Mouse (Mus musculus) central nervous system, embryonic 18 days (tissue): ENCODE measurements around the gene Tor1aip2. TPM values are rescaled to one million over a fixed set of nuclear protein-coding genes. Genes with fewer than 3 reads are reported as not detected.

Experiments
- polyA plus RNA-seq: library from polyadenylated mRNA; depleted of rRNA; stranded (reverse); fragments of >200 nt; gene quantifications from 2 replicates; pipeline ENCODE4 v1.2.3, GENCODE M21; 2012; rRNA removed

Gene Tor1aip2
- 46.9 and 52.0 TPM in 2 replicates for polyA plus RNA-seq

GRCm38 (mm10) chr1:156035269-156035929 lies at the start of gene Tor1aip2:
Tor1aip2 (plus strand) TSS chr1:156035403.

DNA sequence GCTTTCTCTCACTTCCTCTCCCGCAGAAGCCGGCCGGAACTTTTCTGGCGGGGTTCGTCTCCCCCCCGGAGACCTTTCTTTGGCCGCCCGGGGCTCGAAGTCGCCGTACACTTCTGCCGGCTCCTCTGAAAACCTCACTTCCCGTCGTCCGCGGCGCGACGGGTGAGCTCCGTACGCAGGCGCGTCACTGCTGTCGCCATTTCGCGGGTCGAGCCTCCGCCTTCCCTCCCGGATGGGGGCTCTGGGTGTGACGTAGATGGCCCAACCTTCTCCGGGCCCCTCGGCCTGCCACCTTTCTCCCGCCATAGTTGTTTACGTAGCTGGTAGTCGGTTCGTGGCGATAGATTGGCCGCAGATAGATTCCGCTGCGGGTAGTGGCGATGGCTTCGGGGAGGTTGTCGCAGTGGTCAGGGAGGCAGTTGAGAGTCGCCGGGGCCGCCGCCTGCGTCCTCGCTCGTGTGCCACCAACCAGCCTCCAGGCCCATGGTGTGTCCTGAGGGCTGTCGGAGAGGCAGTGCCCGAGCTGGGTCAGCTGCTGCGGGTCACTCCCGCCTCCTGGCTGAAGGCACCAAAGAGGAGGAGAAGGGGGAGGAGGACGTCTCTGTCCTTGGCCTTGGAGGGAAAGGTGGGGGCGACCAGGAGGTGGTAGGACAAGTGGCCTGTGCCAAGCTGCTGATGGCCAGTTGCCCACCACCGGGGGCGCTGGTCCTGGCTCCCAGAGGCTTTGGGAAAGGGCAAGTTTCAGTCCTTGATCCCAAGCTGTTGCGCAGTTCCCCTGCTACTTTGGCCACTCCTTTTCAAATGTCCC lies 931 bp downstream of the Tor1aip2 start, which contains the start of gene Tor1aip1:
TSS of gene Tor1aip1 (minus strand) at position 551 of the 808 bp plus-strand sequence.

Other genes starting within 250 kb of the Tor1aip2 start
- 29.9 and 33.8 TPM in 2 replicates for gene Qsox1, start 222.5 kb upstream of the Tor1aip2 start, polyA plus RNA-seq
- gene Cep350, start 62.1 kb upstream of the Tor1aip2 start, polyA plus RNA-seq: 12.1 and 14.3 TPM in 2 replicates
- gene Tor1aip1, start 1.1 kb downstream of the Tor1aip2 start, polyA plus RNA-seq: 8.9 and 10.1 TPM in 2 replicates
- 1.9 and 2.2 TPM in 2 replicates for gene Fam163a, start 169.6 kb downstream of the Tor1aip2 start, polyA plus RNA-seq